Mouse (Mus musculus): ENCODE data around the gene Mgll.

Gene Mgll

GRCm38 (mm10) chr6:88776336-88776923 is 52.2 kb downstream of the Mgll start:
- DNase-seq, result peak; percentile 49

- DNase-seq, result no peak
These were observed 52.8 kb downstream of the Mgll start for GRCm38 (mm10) chr6:88776964-88777363.

GRCm38 (mm10) chr6:88778047-88778688 is 54.0 kb downstream of the Mgll start:
- DNase-seq, result peak; percentile 41

- DNase-seq, result no peak
These were observed 55.5 kb downstream of the Mgll start for GRCm38 (mm10) chr6:88779755-88780154.

- no peak for DNase-seq
These were observed 57.7 kb downstream of the Mgll start for GRCm38 (mm10) chr6:88781919-88782318.

GRCm38 (mm10) chr6:88782981-88783397 is 58.8 kb downstream of the Mgll start:
- no peak for DNase-seq

- peak; percentile 50 for DNase-seq
These were observed 60.5 kb downstream of the Mgll start for GRCm38 (mm10) chr6:88784691-88785173.

GRCm38 (mm10) chr6:88785331-88785730 is 61.1 kb downstream of the Mgll start:
- peak; percentile 46 for DNase-seq

- no peak for DNase-seq
These were observed 61.8 kb downstream of the Mgll start for GRCm38 (mm10) chr6:88785781-88786542.

GRCm38 (mm10) chr6:88786732-88787445 is 62.7 kb downstream of the Mgll start:
- DNase-seq, result no peak

- peak; percentile 68 for DNase-seq
These were observed 63.3 kb downstream of the Mgll start for GRCm38 (mm10) chr6:88787496-88787895.

GRCm38 (mm10) chr6:88788219-88788618 is 64.0 kb downstream of the Mgll start:
- DNase-seq, result no peak

GRCm38 (mm10) chr6:88791299-88791698 is 67.1 kb downstream of the Mgll start:
- no peak for DNase-seq

GRCm38 (mm10) chr6:88792147-88792691 is 68.0 kb downstream of the Mgll start:
- DNase-seq, result peak; percentile 75

- DNase-seq, result peak; percentile 38
These were observed 69.0 kb downstream of the Mgll start for GRCm38 (mm10) chr6:88793243-88793642.

- no peak for DNase-seq
These were observed 69.7 kb downstream of the Mgll start for GRCm38 (mm10) chr6:88793872-88794271.

- peak; percentile 27 for DNase-seq
These were observed 70.4 kb downstream of the Mgll start for GRCm38 (mm10) chr6:88794561-88794971.

- DNase-seq, result no peak
These were observed 76.0 kb downstream of the Mgll start for GRCm38 (mm10) chr6:88800191-88800590.

- no peak for DNase-seq
These were observed 76.5 kb downstream of the Mgll start for GRCm38 (mm10) chr6:88800735-88801134.

- no peak for DNase-seq
These were observed 78.8 kb downstream of the Mgll start for GRCm38 (mm10) chr6:88803051-88803450.

GRCm38 (mm10) chr6:88803957-88804695 is 79.9 kb downstream of the Mgll start:
- no peak for DNase-seq

GRCm38 (mm10) chr6:88804966-88805577 is 80.9 kb downstream of the Mgll start:
- DNase-seq, result no peak
